Mouse (Mus musculus): ENCODE results near the gene Ffar2.

DNA sequence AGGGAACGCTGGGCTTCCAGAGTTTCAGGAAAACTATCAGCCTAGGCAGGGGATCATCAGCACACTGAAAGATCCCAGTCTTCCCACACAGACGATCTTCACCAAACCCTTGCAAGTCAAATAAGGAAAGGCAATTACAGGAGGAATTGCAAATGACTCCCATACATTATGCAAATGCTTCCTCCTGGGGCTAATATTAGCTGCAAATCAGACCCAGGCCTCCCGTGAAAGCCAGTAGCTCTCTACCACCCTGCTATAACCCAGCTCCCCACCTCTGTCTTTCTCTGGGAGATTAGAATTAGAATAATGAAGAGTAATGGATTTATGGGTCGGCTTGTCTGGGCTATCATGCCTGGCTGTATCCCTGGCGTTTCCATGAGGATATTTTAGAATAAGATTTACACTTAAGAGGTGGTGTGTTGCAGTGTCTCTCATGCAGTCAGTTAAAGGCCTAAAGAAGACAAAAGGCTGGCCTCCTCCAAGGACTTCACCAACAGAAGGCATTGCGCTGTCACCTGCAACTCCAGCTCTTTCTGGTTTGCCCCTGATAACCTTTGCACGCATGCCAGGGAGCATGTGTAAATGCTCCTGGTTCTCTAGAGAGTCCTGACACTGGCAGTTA lies 21.2 kb upstream of the Ffar2 start:
- TF ChIP-seq CTCF (IDR thresholded peaks at IDR 0.05) = no peak
- TF ChIP-seq POLR2A (IDR thresholded peaks at IDR 0.05; ENCODE audit: insufficient read depth, low read depth, low read length) = no peak
- TF ChIP-seq EP300 (IDR thresholded peaks at IDR 0.05; ENCODE audit: insufficient read depth, low read depth, low read length) = no peak

Data from heart, adult 2 months (tissue).